Mouse (Mus musculus) heart, embryonic 16.5 days (tissue): Measurements from ENCODE around the gene Tfip11. TPM values are rescaled to one million over a fixed set of nuclear protein-coding genes. Genes with fewer than 3 reads are reported as not detected.

Experiments
- ATAC-seq: fragments of 200-750 bp; cut with Nextera tagmentation; replicated peaks from 2 replicates; pipeline ENCODE4 v1.8.0; 2017; ENCODE audit warnings: moderate number of reproducible peaks; ENCODE audit not compliant: insufficient read depth, low FRiP score; ENCODE audit errors: extremely low read depth
- H3K27ac ChIP-seq: fragments of 300-500 bp; sonication (generic); 2 replicates; pipeline ENCODE4 v1.5.1; 2014; ENCODE audit warnings: mild to moderate bottlenecking, low read length, control low read depth, moderate library complexity
- H3K27me3 ChIP-seq: fragments of 300-500 bp; sonication (generic); 2 replicates; pipeline ENCODE4 v1.6.1; 2014; ENCODE audit warnings: low read length, mixed read lengths; ENCODE audit not compliant: control insufficient read depth, insufficient read depth
- H3K36me3 ChIP-seq: fragments of 300-500 bp; sonication (generic); 2 replicates; pipeline ENCODE4 v1.6.1; 2014; ENCODE audit not compliant: control insufficient read depth, insufficient read depth
- H3K4me1 ChIP-seq: fragments of 300-500 bp; sonication (generic); 2 replicates; pipeline ENCODE4 v1.6.1; 2014; ENCODE audit warnings: low read length, mixed read lengths; ENCODE audit not compliant: control insufficient read depth, insufficient read depth
- H3K4me2 ChIP-seq: fragments of 300-500 bp; sonication (generic); 2 replicates; pipeline ENCODE4 v1.6.1; 2014; ENCODE audit warnings: low read depth, mild to moderate bottlenecking, control low read depth, low read length
- H3K4me3 ChIP-seq: fragments of 300-500 bp; sonication (generic); 2 replicates; pipeline ENCODE4 v1.5.1; 2014; ENCODE audit warnings: mild to moderate bottlenecking, control low read depth, low read length
- H3K9ac ChIP-seq: fragments of 300-500 bp; sonication (generic); 2 replicates; pipeline ENCODE4 v1.6.1; 2014; ENCODE audit warnings: low read length, control low read depth
- H3K9me3 ChIP-seq: fragments of 300-500 bp; sonication (generic); replicated peaks from 2 replicates; pipeline ENCODE4 v1.6.1; 2016; ENCODE audit warnings: low read length; ENCODE audit not compliant: control insufficient read depth
- WGBS: fragments of 180-500 bp; shearing (Covaris S2); extraction: QIAGEN DNeasy Blood & Tissue Kit; methylation state at CpG from one replicate; pipeline ENCODE4 v1.1.7; 2014; 5-methylcytosine and 5-hydroxymethylcytosine counted together
- polyA plus RNA-seq: library from polyadenylated mRNA; unstranded; fragments of >200 nt; fragmentation: Nextera tagmentation; extraction: Ambion mirVana; gene quantifications from 2 replicates; pipeline ENCODE4 v1.2.1, GENCODE M21; 2015

Tfip11 gene
- polyA plus RNA-seq, 1 experiment from 2014 or later = 19.1 TPM

DNA sequence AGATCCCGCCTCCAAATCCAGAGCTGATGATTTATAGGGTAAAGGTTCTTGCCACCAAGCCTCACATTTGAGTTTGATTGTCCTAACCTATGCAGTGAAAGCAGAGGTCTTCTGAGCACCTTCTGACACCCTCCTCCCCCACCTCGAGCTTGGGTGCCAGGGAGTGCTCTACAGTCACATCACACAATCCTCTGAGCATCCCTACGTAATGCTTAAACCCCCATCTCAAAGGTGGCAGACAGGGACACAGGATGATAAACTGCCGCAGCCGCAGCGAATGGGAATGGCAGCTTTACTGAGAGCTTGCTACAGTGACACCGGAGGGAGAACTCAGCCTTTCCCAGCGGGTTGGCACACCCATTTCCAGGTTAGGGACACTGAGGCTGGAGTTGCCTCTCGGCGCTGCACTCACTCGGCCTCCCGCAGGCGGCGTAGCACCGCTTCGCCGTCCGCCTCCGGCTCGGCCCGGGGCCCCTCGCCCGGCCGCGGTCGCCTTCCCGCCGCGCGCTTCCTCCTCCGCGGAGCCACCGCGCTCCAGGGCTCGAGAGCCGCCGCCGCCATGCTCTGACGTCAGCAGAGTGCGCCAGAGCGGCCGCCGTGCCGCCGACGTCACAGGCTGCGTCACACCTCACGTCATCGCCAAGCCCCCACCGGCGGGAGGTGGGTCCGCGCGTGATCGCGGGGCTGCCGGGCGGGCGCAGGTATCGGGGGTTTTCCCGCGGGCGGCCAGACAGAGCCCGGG lies 16.5 kb downstream of the Tfip11 start, which contains the start of the genes Srrd and Hps4:
TSS of gene Srrd (minus strand) at position 578 of the 742 bp plus-strand sequence.
TSS of gene Hps4 (plus strand) at position 621 of the 742 bp plus-strand sequence.
- WGBS = 2% methylated on average over 63 of the region's 64 CpGs
- ATAC-seq = peak; percentile 75
- Histone ChIP-seq H3K9ac (peak within 1 kb of the TSS; percentile 90), H3K9me3 (no peaks in the 10 kb centered on the region), H3K4me3 (peak within 1 kb of the TSS; percentile 74), H3K4me1 (peaks cover 15% of the 10 kb centered on the region), H3K4me2 (peak within 1 kb of the TSS; percentile 93), H3K36me3 (peaks cover 10% of the 10 kb centered on the region), H3K27ac (peak within 1 kb of the TSS; percentile 15; the same call in 1 of the 2 replicates), H3K27me3 (no peaks in the 10 kb centered on the region)

- peak overlapping the region; percentile 93 for H3K4me2 ChIP-seq
- peaks cover 15% of the 10 kb centered on the region for H3K4me1 ChIP-seq
- 0% methylated on average over 24 of the region's 24 CpGs for WGBS
- peaks cover 7% of the 10 kb centered on the region for H3K36me3 ChIP-seq
- H3K9me3 ChIP-seq = no peaks in the 10 kb centered on the region
- H3K27ac ChIP-seq = peak overlapping the region; percentile 15; the same call in 1 of the 2 replicates
- H3K4me3 ChIP-seq = peak overlapping the region; percentile 74
- no peaks in the 10 kb centered on the region for H3K27me3 ChIP-seq
- peak; percentile 69 for ATAC-seq
- peak overlapping the region; percentile 90 for H3K9ac ChIP-seq
Measured at GRCm38 (mm10) chr5:112343205-112343595, 17.0 kb downstream of the Tfip11 start.

- Histone ChIP-seq H3K36me3 (peaks cover 6% of the 10 kb centered on the region; the same call in 1 of the 2 replicates), H3K27ac (no peak overlapping the region), H3K4me1 (peaks cover 15% of the 10 kb centered on the region), H3K4me3 (no peak overlapping the region), H3K27me3 (no peaks in the 10 kb centered on the region), H3K9me3 (no peaks in the 10 kb centered on the region), H3K9ac (no peak overlapping the region), H3K4me2 (no peak overlapping the region)
- ATAC-seq = no peak
- WGBS = 80% methylated on average over 6 of the region's 6 CpGs
Measured at GRCm38 (mm10) chr5:112344092-112344960, 18.2 kb downstream of the Tfip11 start.

DNA sequence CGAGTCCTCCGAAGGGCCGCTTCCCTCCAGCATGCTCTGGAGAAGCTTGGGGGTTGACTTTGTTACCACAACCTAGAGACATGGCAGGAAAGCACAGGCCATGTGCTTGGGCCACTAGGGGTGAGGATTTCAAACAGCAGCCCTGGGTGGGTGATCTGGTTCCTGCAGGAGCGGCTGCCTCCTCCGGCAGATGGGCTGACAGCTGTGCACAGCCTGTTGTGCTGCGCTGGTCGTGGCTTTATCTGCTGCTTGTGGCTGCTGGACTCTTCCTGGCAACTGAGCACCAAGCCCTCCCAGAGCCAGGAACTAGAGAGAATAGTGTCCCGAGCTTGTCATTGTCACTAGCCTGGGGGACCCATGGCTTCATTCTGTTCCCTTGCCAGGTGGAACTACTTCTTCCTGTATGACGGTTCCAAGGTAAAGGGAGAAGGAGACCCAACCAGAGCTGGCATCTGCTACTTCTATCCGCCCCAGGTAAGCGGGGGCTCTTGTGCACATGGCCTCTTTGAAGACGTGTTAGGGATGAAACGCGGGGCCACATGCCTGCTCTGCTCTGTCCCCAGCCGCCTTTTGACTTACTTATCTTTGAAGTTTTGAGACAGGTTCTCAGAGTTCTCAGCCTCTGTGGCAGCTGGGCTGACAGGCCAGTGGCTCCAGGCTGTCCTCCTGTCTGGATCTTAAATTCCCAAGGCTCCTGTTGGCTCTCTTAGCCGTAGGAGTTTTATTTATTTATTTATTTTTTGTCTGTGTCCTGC lies 20.2 kb downstream of the Tfip11 start:
- WGBS = 82% methylated on average over 16 of the region's 16 CpGs
- Histone ChIP-seq H3K36me3 (peaks cover 15% of the 10 kb centered on the region), H3K4me2 (no peak overlapping the region), H3K4me1 (peaks cover 15% of the 10 kb centered on the region), H3K9ac (no peak overlapping the region), H3K27me3 (no peaks in the 10 kb centered on the region), H3K9me3 (no peaks in the 10 kb centered on the region), H3K4me3 (no peak overlapping the region), H3K27ac (no peak overlapping the region)
- no peak for ATAC-seq

- H3K36me3 ChIP-seq = peaks cover 15% of the 10 kb centered on the region
- H3K9me3 ChIP-seq = no peaks in the 10 kb centered on the region
- WGBS = 89% methylated on average over 8 of the region's 8 CpGs
- H3K4me3 ChIP-seq = no peak overlapping the region
- no peak overlapping the region for H3K27ac ChIP-seq
- H3K4me2 ChIP-seq = no peak overlapping the region
- no peaks in the 10 kb centered on the region for H3K4me1 ChIP-seq
- H3K9ac ChIP-seq = no peak overlapping the region
- ATAC-seq = no peak
- no peaks in the 10 kb centered on the region for H3K27me3 ChIP-seq
Measured at GRCm38 (mm10) chr5:112349169-112349568, 23.0 kb downstream of the Tfip11 start.

DNA sequence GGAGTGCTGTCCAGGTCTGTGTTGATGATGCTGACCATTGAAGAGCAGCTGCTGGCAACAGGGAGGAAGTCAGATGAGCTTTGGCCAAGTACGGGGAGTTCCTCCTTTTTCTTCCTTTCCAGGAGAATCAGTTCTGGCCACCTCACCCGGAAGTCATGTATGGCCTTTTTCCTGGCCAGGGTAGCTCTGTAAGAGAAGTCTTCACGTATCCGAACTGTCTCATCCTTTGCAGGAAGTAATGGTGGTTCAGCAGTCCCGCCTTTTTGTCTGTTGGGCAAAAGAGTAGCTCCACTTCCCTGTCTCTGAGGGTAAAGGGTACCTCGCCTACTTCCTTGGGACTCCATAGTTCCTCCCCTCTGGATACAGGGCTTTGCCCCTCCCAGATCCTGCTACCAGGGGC lies 29.3 kb downstream of the Tfip11 start:
- no peak overlapping the region for H3K27ac ChIP-seq
- no peak overlapping the region for H3K4me2 ChIP-seq
- H3K9me3 ChIP-seq = no peaks in the 10 kb centered on the region
- no peaks in the 10 kb centered on the region for H3K27me3 ChIP-seq
- no peak for ATAC-seq
- whole genome bisulfite sequencing = 83% methylated on average over 6 of the region's 6 CpGs
- no peak overlapping the region for H3K9ac ChIP-seq
- 0 out of 2 replicates have a peak, but pooled peaks cover 5% of the 10 kb centered on the region for H3K4me1 ChIP-seq
- 0 out of 2 replicates have a peak, but pooled peaks cover 6% of the 10 kb centered on the region for H3K36me3 ChIP-seq
- H3K4me3 ChIP-seq = no peak overlapping the region

- Histone ChIP-seq H3K36me3 (0 out of 2 replicates have a peak, but pooled peaks cover 6% of the 10 kb centered on the region), H3K4me2 (no peak within 1 kb of the TSS), H3K9me3 (no peaks in the 10 kb centered on the region), H3K27ac (no peak within 1 kb of the TSS), H3K4me3 (no peak within 1 kb of the TSS), H3K4me1 (0 out of 2 replicates have a peak, but pooled peaks cover 5% of the 10 kb centered on the region), H3K27me3 (no peaks in the 10 kb centered on the region), H3K9ac (no peak within 1 kb of the TSS)
- ATAC-seq = no peak
- WGBS = 55% methylated on average over 13 of the region's 13 CpGs
Measured at GRCm38 (mm10) chr5:112355910-112356309, 29.8 kb downstream of the Tfip11 start, which contains the start of gene Gm6583. Gene Gm6583, minus strand, starts transcription at chr5:112356033.

GRCm38 (mm10) chr5:112356322-112356721 lies 30.2 kb downstream of the Tfip11 start:
- Histone ChIP-seq H3K9me3 (no peaks in the 10 kb centered on the region), H3K36me3 (0 out of 2 replicates have a peak, but pooled peaks cover 6% of the 10 kb centered on the region), H3K27me3 (no peaks in the 10 kb centered on the region), H3K27ac (no peak overlapping the region), H3K4me3 (no peak overlapping the region), H3K4me1 (0 out of 2 replicates have a peak, but pooled peaks cover 5% of the 10 kb centered on the region), H3K9ac (no peak overlapping the region), H3K4me2 (no peak overlapping the region)
- ATAC-seq = no peak
- 80% methylated on average over 9 of the region's 9 CpGs for WGBS
